Mouse (Mus musculus): ENCODE data around the gene Nol11. TPM values are rescaled to one million over a fixed set of nuclear protein-coding genes. Genes with fewer than 3 reads are reported as not detected.
A peak's percentile ranks its signal among the peaks of the same experiment; 100 is the strongest.
"Not testable (repeated sequence)": the region's sequence is repeated elsewhere in the genome, so short reads cannot be mapped to it uniquely, and the experiment has no call there.

Nol11 gene
- total and polyA plus RNA-seq, 3 experiments, result 8.2 to 18.6 (median 18.3) TPM

DNA sequence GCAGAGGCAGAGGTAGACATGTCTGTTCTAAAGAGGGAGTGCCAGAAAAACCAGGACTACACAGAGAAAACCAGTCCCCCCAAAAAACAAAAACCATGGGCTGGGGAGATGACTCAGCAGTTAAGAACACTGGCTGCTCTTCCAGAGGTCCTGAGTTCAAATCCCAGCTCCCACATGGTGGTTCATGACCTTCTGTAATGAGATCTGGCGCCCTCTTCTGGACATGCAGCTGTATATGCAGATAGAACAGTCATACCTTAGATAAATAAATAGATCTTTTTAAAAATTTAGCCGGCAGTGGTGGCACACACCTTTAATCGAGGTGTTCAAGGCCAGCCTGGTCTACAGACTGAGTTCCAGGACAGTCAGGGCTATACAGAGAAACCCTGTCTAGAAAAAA lies 50.5 kb downstream of the Nol11 start:
- H3K4me3 ChIP-seq, result no peak overlapping the region
- no peak for TF ChIP-seq EP300 (IDR thresholded peaks at IDR 0.05; ENCODE audit: insufficient read depth, low read depth, low read length)
- TF ChIP-seq CTCF (IDR thresholded peaks at IDR 0.05), result peak; percentile 62
- no peak for TF ChIP-seq POLR2A (IDR thresholded peaks at IDR 0.05; ENCODE audit: insufficient read depth, low read depth, low read length)
- DNase-seq, result no peak
- H3K79me2 ChIP-seq (replicated peaks; ENCODE audit: control insufficient read depth, insufficient read depth, low read length), result no peaks in the 10 kb centered on the region
- intact Hi-C loops (cut with DNase I), result no loop called here
- H3K36me3 ChIP-seq (ENCODE audit: control insufficient read depth, insufficient read depth, low read length), result no peaks in the 10 kb centered on the region
- H3K27me3 ChIP-seq (ENCODE audit: control insufficient read depth, insufficient read depth, low read length), result no peaks in the 10 kb centered on the region
- H3K4me1 ChIP-seq (ENCODE audit: control insufficient read depth, insufficient read depth, low read length), result no peaks in the 10 kb centered on the region
- H3K9ac ChIP-seq (ENCODE audit: low read depth, low read length), result no peak overlapping the region
- H3K27ac ChIP-seq, result no peak overlapping the region
- WGBS, result 70% methylated on average over 3 of the region's 3 CpGs

DNA sequence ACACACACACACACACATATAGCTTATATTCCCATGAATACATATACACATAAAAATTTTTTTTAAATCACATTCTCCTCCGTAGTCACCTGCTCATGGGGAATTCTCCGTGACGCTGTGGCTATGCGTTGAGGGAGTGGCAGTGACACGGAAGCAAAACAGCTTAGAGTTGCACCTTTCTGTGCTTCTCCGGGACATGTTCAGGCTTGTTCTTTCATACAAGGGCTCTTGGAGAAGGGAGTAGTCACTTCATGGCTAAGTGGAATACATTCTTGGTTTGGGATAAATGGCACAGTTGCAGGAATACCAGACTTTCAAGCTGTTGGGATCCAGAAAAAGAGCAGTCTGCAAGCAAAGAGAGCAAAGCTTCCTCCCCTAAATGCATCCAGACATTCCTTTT lies 51.6 kb downstream of the Nol11 start:
- no peak for DNase-seq
- TF ChIP-seq POLR2A (IDR thresholded peaks at IDR 0.05; ENCODE audit: insufficient read depth, low read depth, low read length), result no peak
- TF ChIP-seq EP300 (IDR thresholded peaks at IDR 0.05; ENCODE audit: insufficient read depth, low read depth, low read length), result no peak
- TF ChIP-seq CTCF (IDR thresholded peaks at IDR 0.05), result no peak
- WGBS, result 96% methylated on average over 6 of the region's 6 CpGs

DNA sequence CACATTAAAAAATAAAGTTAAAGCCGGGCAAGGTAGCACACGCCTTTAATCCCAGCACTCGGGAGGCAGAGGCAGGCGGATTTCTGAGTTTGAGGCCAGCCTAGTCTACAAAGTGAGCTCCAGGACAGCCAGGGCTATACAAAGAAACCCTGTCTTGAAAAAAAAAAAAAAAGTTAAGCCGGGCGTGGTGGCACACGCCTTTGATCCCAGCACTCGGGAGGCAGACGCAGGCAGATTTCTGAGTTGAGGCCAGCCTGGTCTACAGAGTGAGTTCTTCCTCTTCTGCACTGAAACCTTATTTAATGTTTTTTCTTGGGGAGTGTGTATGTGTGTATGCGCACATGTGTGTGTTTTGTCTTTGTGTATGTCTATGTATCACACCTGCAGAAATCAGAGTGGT lies 52.7 kb downstream of the Nol11 start:
- H3K4me1 ChIP-seq (ENCODE audit: control insufficient read depth, insufficient read depth, low read length); H3K27ac ChIP-seq; H3K36me3 ChIP-seq (ENCODE audit: control insufficient read depth, insufficient read depth, low read length); H3K4me3 ChIP-seq; DNase-seq; H3K9ac ChIP-seq (ENCODE audit: low read depth, low read length); intact Hi-C loops (cut with DNase I); H3K79me2 ChIP-seq (replicated peaks; ENCODE audit: control insufficient read depth, insufficient read depth, low read length); H3K27me3 ChIP-seq (ENCODE audit: control insufficient read depth, insufficient read depth, low read length): not testable (repeated sequence)
- 93% methylated on average over 10 of the region's 10 CpGs for WGBS

More for the DNA sequence above, 51.6 kb downstream of the Nol11 start:
- H3K4me3 ChIP-seq, result no peak overlapping the region
- no peak overlapping the region for H3K9ac ChIP-seq (ENCODE audit: low read depth, low read length)
- no peaks in the 10 kb centered on the region for H3K27me3 ChIP-seq (ENCODE audit: control insufficient read depth, insufficient read depth, low read length)
- H3K36me3 ChIP-seq (ENCODE audit: control insufficient read depth, insufficient read depth, low read length), result no peaks in the 10 kb centered on the region
- no peak overlapping the region for H3K27ac ChIP-seq
- no peaks in the 10 kb centered on the region; the same call in 1 of the 2 replicates for H3K4me1 ChIP-seq (ENCODE audit: control insufficient read depth, insufficient read depth, low read length)
- no peaks in the 10 kb centered on the region for H3K79me2 ChIP-seq (replicated peaks; ENCODE audit: control insufficient read depth, insufficient read depth, low read length)
- intact Hi-C loops (cut with DNase I), result no loop called here

DNA sequence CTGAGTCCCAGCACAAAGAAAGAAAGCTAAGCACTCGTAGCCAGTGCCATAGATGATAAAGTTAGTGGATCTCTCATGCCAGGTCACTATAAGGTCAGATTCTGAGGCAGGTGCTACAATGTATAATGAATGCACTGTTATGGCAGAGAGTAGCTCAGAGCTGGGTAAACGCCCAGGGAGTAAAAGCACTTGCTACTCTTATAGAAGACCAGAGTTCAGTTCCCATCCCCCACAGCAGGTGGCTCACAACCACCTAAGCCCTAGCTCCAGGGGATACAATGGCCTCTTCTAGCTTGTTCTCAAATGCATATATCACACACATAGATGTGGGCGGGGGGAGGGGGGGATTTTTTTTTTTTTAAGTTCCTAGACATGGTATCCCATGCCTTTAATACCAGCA lies 53.4 kb downstream of the Nol11 start:
- TF ChIP-seq POLR2A (IDR thresholded peaks at IDR 0.05; ENCODE audit: insufficient read depth, low read depth, low read length) (no peak), EP300 (IDR thresholded peaks at IDR 0.05; ENCODE audit: insufficient read depth, low read depth, low read length) (no peak)
- Histone ChIP-seq H3K27ac (no peak overlapping the region), H3K4me1 (ENCODE audit: control insufficient read depth, insufficient read depth, low read length) (no peaks in the 10 kb centered on the region; the same call in 1 of the 2 replicates), H3K79me2 (replicated peaks; ENCODE audit: control insufficient read depth, insufficient read depth, low read length) (no peaks in the 10 kb centered on the region), H3K27me3 (ENCODE audit: control insufficient read depth, insufficient read depth, low read length) (no peaks in the 10 kb centered on the region), H3K9ac (ENCODE audit: low read depth, low read length) (no peak overlapping the region), H3K4me3 (no peak overlapping the region), H3K36me3 (ENCODE audit: control insufficient read depth, insufficient read depth, low read length) (no peaks in the 10 kb centered on the region)
- DNase-seq, result no peak
- intact Hi-C loops (cut with DNase I), result no loop called here
- 59% methylated on average over 3 of the region's 3 CpGs for WGBS

DNA sequence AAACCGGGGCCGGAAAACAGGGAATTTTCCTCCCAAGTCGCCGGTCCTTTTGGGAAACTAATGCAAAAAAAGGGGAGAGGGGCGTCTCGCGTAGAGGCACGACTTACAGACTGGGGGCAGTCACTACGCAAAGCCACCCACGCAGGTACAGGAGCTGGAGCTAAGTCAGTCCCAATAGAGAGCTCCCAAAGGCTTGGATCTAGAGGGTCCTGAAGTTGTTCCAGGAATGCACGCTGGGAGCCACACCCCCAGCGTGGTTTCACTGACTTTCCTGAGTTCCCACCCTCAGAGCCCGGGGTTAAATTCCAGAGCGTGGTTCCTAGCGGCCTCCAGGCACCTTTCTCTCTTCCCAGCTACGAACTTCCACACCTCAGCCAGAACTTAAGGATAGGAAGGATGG lies 56.8 kb downstream of the Nol11 start:
- Histone ChIP-seq H3K9ac (ENCODE audit: low read depth, low read length) (peak overlapping the region; percentile 68), H3K36me3 (ENCODE audit: control insufficient read depth, insufficient read depth, low read length) (peaks cover 8% of the 10 kb centered on the region), H3K4me1 (ENCODE audit: control insufficient read depth, insufficient read depth, low read length) (peaks cover 3% of the 10 kb centered on the region), H3K4me3 (peak overlapping the region; percentile 73), H3K27me3 (ENCODE audit: control insufficient read depth, insufficient read depth, low read length) (no peaks in the 10 kb centered on the region), H3K79me2 (replicated peaks; ENCODE audit: control insufficient read depth, insufficient read depth, low read length) (peaks cover 1% of the 10 kb centered on the region), H3K27ac (peak overlapping the region; percentile 95)
- no peak for DNase-seq
- under 1% methylated on average over 16 of the region's 16 CpGs for WGBS
- no peak for TF ChIP-seq POLR2A (IDR thresholded peaks at IDR 0.05; ENCODE audit: insufficient read depth, low read depth, low read length)
- peak; percentile 0; the same call in 1 of the 2 replicates for TF ChIP-seq CTCF (IDR thresholded peaks at IDR 0.05)
- intact Hi-C loops (cut with DNase I), result loop anchor here (1.0 kb wide), 1 partner anchor 27 kb away; no protein-coding TSS in a partner anchor

DNA sequence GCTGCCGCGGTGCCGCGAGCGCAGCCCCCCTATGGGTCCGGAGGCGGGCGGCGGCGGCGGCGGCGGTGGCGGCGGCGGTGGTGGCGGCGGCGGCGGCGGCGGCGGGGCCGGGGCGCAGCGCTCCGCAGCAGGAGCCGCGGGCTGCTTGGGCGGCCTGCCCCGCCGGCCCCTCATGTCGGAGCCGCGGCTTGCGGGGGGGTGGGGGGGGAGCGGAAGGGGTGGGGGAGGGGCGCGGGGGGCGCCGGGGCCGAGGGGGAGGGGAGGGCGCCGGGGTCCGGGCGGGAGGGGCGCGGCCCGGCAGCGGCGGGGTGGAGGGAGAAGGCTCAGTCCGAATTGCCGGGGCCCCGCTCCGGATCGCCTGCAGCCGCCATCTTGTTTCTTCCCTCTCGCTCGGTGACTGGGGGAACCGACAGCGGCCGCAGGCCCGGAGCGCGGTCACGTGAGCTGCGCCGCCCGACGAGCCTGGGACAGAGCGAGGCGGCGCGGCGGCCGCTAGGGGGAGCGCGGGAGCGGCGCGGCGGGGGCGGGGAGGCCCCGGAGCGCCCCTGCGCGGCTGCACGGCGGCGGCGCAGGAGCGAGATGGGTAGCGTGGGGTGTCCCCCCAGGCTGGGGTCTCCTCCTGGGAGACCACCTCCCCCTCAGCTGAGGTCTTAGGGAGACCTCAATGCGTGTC lies 57.3 kb downstream of the Nol11 start, which contains the start of gene Bptf:
TSS of gene Bptf (minus strand) at position 379 of the 673 bp plus-strand sequence.
- TF ChIP-seq EP300 (IDR thresholded peaks at IDR 0.05; ENCODE audit: insufficient read depth, low read depth, low read length) (0 out of 2 replicates have a peak, but pooled peaks have one; percentile 5), CTCF (IDR thresholded peaks at IDR 0.05) (peak; percentile 96), POLR2A (IDR thresholded peaks at IDR 0.05; ENCODE audit: insufficient read depth, low read depth, low read length) (peak; percentile 64; the same call in 1 of the 2 replicates)
- peak within 1 kb of the TSS; percentile 91 for H3K9ac ChIP-seq (ENCODE audit: low read depth, low read length)
- H3K4me3 ChIP-seq, result peak within 1 kb of the TSS; percentile 73
- no peaks in the 10 kb centered on the region for H3K27me3 ChIP-seq (ENCODE audit: control insufficient read depth, insufficient read depth, low read length)
- WGBS, result 2% methylated on average over 59 of the region's 94 CpGs
- H3K4me1 ChIP-seq (ENCODE audit: control insufficient read depth, insufficient read depth, low read length), result peaks cover 3% of the 10 kb centered on the region
- H3K36me3 ChIP-seq (ENCODE audit: control insufficient read depth, insufficient read depth, low read length), result peaks cover 8% of the 10 kb centered on the region
- H3K79me2 ChIP-seq (replicated peaks; ENCODE audit: control insufficient read depth, insufficient read depth, low read length), result peaks cover 1% of the 10 kb centered on the region
- intact Hi-C loops (cut with DNase I), result loop anchor here (1.0 kb wide), 1 partner anchor 27 kb away; no protein-coding TSS in a partner anchor
- peak; percentile 93 for DNase-seq
- peak within 1 kb of the TSS; percentile 95 for H3K27ac ChIP-seq
